Mouse (Mus musculus) hindbrain, embryonic 10.5 days (tissue): ENCODE data around the gene Csf3r. TPM values are rescaled to one million over a fixed set of nuclear protein-coding genes. Genes with fewer than 3 reads are reported as not detected.

Source experiments
- DNase-seq: peaks from one replicate; pipeline ENCODE4 v3.0.0-alpha.2; 2017; ENCODE audit warnings: low spot score
- H3K27ac ChIP-seq: fragments of 300-500 bp; sonication (generic); 2 replicates; pipeline ENCODE4 v1.5.1; 2016; ENCODE audit warnings: mild to moderate bottlenecking, moderate library complexity
- H3K27me3 ChIP-seq: fragments of 300-500 bp; sonication (generic); 2 replicates; pipeline ENCODE4 v1.6.1; 2016; ENCODE audit warnings: mild to moderate bottlenecking; ENCODE audit not compliant: poor library complexity, insufficient read depth, severe bottlenecking
- H3K36me3 ChIP-seq: fragments of 300-500 bp; sonication (generic); 2 replicates; pipeline ENCODE4 v1.6.1; 2016; ENCODE audit warnings: mild to moderate bottlenecking, moderate library complexity
- H3K4me1 ChIP-seq: fragments of 300-500 bp; sonication (generic); replicated peaks from 2 replicates; pipeline ENCODE4 v1.6.1; 2016; ENCODE audit warnings: mild to moderate bottlenecking
- H3K4me3 ChIP-seq: fragments of 300-500 bp; sonication (generic); 2 replicates; pipeline ENCODE4 v1.5.1; 2016; ENCODE audit warnings: mild to moderate bottlenecking, moderate library complexity
- H3K9me3 ChIP-seq: fragments of 300-500 bp; sonication (generic); 2 replicates; pipeline ENCODE4 v1.6.1; 2016; ENCODE audit warnings: mild to moderate bottlenecking, moderate library complexity
- WGBS: fragments of 180-500 bp; shearing (Covaris S2); methylation state at CpG from one replicate; pipeline ENCODE4 v1.1.7; 2016; 5-methylcytosine and 5-hydroxymethylcytosine counted together
- polyA plus RNA-seq: library from polyadenylated mRNA; unstranded; fragments of >200 nt; fragmentation: Nextera tagmentation; extraction: Ambion mirVana; gene quantifications from 2 replicates; pipeline ENCODE4 v1.2.1, GENCODE M21; 2016

Gene Csf3r
- polyA plus RNA-seq, 1 experiment from 2014 or later: 1.1 TPM

- H3K9me3 ChIP-seq: no peaks in the 10 kb centered on the region
- H3K27me3 ChIP-seq: no peaks in the 10 kb centered on the region
- WGBS: 54% methylated on average over 1 of the region's 1 CpGs
- no peak for DNase-seq
- peaks cover 15% of the 10 kb centered on the region for H3K4me1 ChIP-seq
- H3K27ac ChIP-seq: no peak overlapping the region
- H3K36me3 ChIP-seq: no peaks in the 10 kb centered on the region
- no peak overlapping the region for H3K4me3 ChIP-seq
These were observed 38.5 kb downstream of the Csf3r start for GRCm38 (mm10) chr4:126062856-126063255.

GRCm38 (mm10) chr4:126065241-126065640, 40.9 kb downstream of the Csf3r start:
- DNase-seq: no peak

DNA sequence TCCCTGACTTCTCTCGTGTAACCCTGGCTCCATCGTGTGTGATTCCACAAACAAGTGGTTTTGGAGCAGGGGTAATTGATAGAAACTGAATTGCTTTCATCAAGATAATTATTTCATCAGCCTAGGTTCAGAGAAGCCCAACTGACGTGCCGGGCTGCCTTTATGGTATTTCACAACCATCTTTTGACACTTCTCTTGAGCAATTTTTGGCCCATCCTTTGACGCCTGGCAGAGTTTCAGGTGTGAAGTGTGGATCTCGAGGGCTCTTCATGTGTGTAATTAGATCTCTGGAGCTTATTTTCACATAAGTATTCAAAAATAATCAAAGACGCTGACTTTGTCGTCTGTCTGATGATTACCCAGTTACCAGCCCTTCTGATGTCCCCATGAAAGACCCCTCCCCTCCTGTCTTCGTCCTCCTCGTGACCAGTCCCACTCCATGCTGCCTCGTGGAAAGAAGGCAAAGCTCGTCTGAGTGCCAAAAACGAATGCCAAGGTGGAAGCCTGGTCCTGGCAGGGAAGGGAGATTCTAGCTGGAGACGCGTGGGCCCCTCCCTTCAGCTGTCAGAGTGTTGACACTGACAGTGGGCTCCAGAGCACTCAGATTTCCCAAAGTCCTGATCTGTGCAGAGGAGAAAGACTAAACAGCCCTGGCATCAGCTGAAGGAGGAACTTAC, 43.2 kb downstream of the Csf3r start:
- DNase-seq: no peak
- no peaks in the 10 kb centered on the region for H3K27me3 ChIP-seq
- H3K4me1 ChIP-seq: no peaks in the 10 kb centered on the region
- no peak overlapping the region for H3K27ac ChIP-seq
- H3K4me3 ChIP-seq: no peak overlapping the region
- WGBS: 82% methylated on average over 15 of the region's 15 CpGs
- peaks cover 2% of the 10 kb centered on the region; the same call in 1 of the 2 replicates for H3K36me3 ChIP-seq
- no peaks in the 10 kb centered on the region for H3K9me3 ChIP-seq

More at GRCm38 (mm10) chr4:126065241-126065640, 40.9 kb downstream of the Csf3r start:
- no peaks in the 10 kb centered on the region for H3K27me3 ChIP-seq
- no peaks in the 10 kb centered on the region for H3K9me3 ChIP-seq
- H3K36me3 ChIP-seq: peaks cover 2% of the 10 kb centered on the region; the same call in 1 of the 2 replicates
- no peak overlapping the region for H3K4me3 ChIP-seq
- H3K4me1 ChIP-seq: 0 out of 2 replicates have a peak, but pooled peaks cover 4% of the 10 kb centered on the region
- 86% methylated on average over 7 of the region's 7 CpGs for WGBS
- H3K27ac ChIP-seq: no peak overlapping the region

DNA sequence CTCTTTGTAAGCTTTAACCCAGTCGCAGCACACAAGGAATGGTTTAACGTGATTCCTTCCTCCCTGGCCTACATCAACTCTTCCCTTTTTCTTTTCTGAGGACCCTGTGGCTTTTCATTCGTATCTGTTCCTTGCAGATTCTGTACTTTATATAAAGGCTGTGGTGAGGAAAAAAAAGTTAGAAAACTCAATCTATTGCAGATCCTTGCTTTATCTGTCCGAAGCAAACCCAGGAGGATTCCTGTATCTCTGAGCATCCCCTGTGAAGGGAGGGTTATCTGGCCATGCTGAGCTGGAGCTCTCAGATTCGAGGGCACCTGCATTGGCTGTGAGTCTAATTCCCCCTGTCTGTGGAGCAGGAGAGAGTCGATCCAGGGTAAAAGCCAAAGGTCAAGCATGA, 44.5 kb downstream of the Csf3r start:
- peaks cover 6% of the 10 kb centered on the region for H3K36me3 ChIP-seq
- no peak for DNase-seq
- H3K27ac ChIP-seq: no peak overlapping the region
- no peaks in the 10 kb centered on the region for H3K9me3 ChIP-seq
- WGBS: 91% methylated on average over 6 of the region's 6 CpGs
- no peaks in the 10 kb centered on the region for H3K4me1 ChIP-seq
- H3K27me3 ChIP-seq: no peaks in the 10 kb centered on the region
- no peak overlapping the region for H3K4me3 ChIP-seq

- 88% methylated on average over 6 of the region's 6 CpGs for WGBS
These were observed 53.5 kb downstream of the Csf3r start for GRCm38 (mm10) chr4:126077833-126078232.

GRCm38 (mm10) chr4:126079266-126079665, 54.9 kb downstream of the Csf3r start:
- H3K27me3 ChIP-seq: no peaks in the 10 kb centered on the region
- H3K9me3 ChIP-seq: no peaks in the 10 kb centered on the region
- no peak overlapping the region for H3K4me3 ChIP-seq
- H3K4me1 ChIP-seq: no peaks in the 10 kb centered on the region
- H3K27ac ChIP-seq: no peak overlapping the region
- no peak for DNase-seq
- WGBS: 87% methylated on average over 4 of the region's 4 CpGs
- peaks cover 55% of the 10 kb centered on the region for H3K36me3 ChIP-seq

More at GRCm38 (mm10) chr4:126077833-126078232, 53.5 kb downstream of the Csf3r start:
- Histone ChIP-seq H3K9me3 (no peaks in the 10 kb centered on the region), H3K27ac (no peak overlapping the region), H3K36me3 (peaks cover 49% of the 10 kb centered on the region), H3K27me3 (no peaks in the 10 kb centered on the region), H3K4me1 (no peaks in the 10 kb centered on the region), H3K4me3 (no peak overlapping the region)
- no peak for DNase-seq

DNA sequence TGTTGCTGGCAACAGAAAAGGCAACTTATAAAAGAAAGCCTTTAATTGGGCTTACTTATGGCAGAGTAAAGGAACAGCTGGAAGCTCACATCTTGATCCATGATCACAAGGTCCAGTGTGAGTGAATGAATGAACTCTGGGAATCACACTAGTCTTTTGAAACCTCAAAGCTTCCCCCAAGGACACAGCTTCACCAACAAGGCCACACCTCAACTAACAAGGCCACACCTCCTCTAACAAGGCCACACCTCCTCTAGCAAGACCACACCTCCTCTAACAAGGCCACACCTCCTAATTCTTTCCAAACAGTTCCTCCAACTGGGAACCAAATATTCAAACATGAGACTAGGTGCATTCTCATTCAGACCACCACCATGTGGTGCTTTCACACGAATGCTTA, 57.3 kb downstream of the Csf3r start:
- 0 out of 2 replicates have a peak, but pooled peaks cover 3% of the 10 kb centered on the region for H3K4me1 ChIP-seq
- DNase-seq: no peak
- no peaks in the 10 kb centered on the region for H3K27me3 ChIP-seq
- peaks cover 42% of the 10 kb centered on the region for H3K36me3 ChIP-seq
- whole genome bisulfite sequencing: 92% methylated on average over 1 of the region's 1 CpGs
- no peaks in the 10 kb centered on the region for H3K9me3 ChIP-seq
- no peak overlapping the region for H3K4me3 ChIP-seq
- no peak overlapping the region for H3K27ac ChIP-seq

GRCm38 (mm10) chr4:126083021-126083420, 58.7 kb downstream of the Csf3r start:
- DNase-seq: no peak
- H3K4me1 ChIP-seq: 0 out of 2 replicates have a peak, but pooled peaks cover 3% of the 10 kb centered on the region
- H3K36me3 ChIP-seq: peaks cover 39% of the 10 kb centered on the region
- WGBS: 93% methylated on average over 9 of the region's 9 CpGs
- no peaks in the 10 kb centered on the region for H3K9me3 ChIP-seq
- no peak overlapping the region for H3K4me3 ChIP-seq
- H3K27me3 ChIP-seq: no peaks in the 10 kb centered on the region
- no peak overlapping the region for H3K27ac ChIP-seq

DNA sequence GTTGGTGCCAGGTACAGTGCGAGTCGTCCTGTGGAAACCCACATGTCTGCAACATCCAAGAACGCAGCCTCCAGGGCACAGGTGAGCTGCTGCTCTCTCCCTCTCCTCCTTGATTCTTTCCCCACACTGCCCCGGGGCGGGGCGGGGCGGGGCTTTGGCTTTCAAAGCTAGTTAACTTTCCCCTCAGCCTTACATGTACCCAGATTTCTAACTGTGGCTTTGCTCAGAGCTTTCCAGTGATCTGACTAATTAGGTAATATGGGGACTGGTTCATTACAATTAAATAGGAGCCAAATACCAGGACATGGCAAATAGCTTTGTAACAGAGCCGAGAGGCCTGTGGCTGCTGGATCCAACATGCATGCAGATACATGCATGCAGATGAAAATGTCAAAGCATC, 60.0 kb downstream of the Csf3r start:
- no peaks in the 10 kb centered on the region for H3K9me3 ChIP-seq
- no peaks in the 10 kb centered on the region for H3K27me3 ChIP-seq
- 74% methylated on average over 8 of the region's 8 CpGs for WGBS
- H3K4me1 ChIP-seq: 0 out of 2 replicates have a peak, but pooled peaks cover 3% of the 10 kb centered on the region
- H3K4me3 ChIP-seq: no peak overlapping the region
- peaks cover 45% of the 10 kb centered on the region for H3K36me3 ChIP-seq
- DNase-seq: no peak
- no peak overlapping the region for H3K27ac ChIP-seq

GRCm38 (mm10) chr4:126085996-126086576, 61.7 kb downstream of the Csf3r start:
- 34% methylated on average over 7 of the region's 7 CpGs for WGBS
- Histone ChIP-seq H3K36me3 (peaks cover 37% of the 10 kb centered on the region), H3K4me1 (0 out of 2 replicates have a peak, but pooled peaks cover 6% of the 10 kb centered on the region), H3K9me3 (no peaks in the 10 kb centered on the region), H3K4me3 (no peak overlapping the region), H3K27me3 (no peaks in the 10 kb centered on the region), H3K27ac (no peak overlapping the region)
- DNase-seq: peak; percentile 85

GRCm38 (mm10) chr4:126090101-126090847, 65.9 kb downstream of the Csf3r start:
- no peaks in the 10 kb centered on the region for H3K9me3 ChIP-seq
- H3K27ac ChIP-seq: no peak overlapping the region
- DNase-seq: no peak
- H3K4me3 ChIP-seq: no peak overlapping the region
- WGBS: 80% methylated on average over 7 of the region's 7 CpGs
- H3K36me3 ChIP-seq: peaks cover 8% of the 10 kb centered on the region; the same call in 1 of the 2 replicates
- no peaks in the 10 kb centered on the region for H3K27me3 ChIP-seq
- H3K4me1 ChIP-seq: 0 out of 2 replicates have a peak, but pooled peaks cover 6% of the 10 kb centered on the region

DNA sequence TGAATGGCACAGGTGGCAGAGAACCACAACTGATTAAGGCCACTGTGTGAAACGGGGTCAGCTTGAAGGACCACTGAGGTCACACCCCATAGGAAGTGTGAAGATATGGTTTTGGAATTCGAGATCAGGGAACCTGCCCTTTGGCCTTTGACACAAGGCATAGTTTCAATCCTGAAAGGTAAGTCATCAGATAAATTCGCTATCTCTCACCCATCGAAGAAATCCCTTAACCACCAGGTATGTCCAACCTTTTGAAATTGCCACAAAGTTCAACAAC, 66.4 kb downstream of the Csf3r start:
- DNase-seq: no peak

DNA sequence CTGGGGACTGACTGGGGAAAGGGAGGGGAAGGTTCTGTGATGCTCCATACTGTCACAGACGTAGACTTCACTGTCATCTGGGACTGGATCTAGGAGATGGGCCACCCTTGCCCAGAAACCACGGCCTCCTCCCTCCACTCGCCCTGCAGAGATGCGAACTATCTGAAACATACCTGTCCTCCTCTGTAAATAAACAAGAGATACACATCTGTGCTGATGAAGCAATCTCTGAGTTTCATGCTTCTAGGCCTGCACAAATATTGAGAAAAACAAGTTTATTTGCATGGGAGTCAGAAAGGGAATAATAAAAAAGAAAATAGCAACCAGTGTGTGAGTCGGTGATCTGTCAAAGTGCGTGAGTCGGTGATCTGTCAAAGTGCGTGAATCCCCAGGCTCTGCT, 67.5 kb downstream of the Csf3r start:
- DNase-seq: no peak
- 83% methylated on average over 8 of the region's 8 CpGs for WGBS

More for the DNA sequence above, 66.4 kb downstream of the Csf3r start:
- Histone ChIP-seq H3K36me3 (peaks cover 8% of the 10 kb centered on the region; the same call in 1 of the 2 replicates), H3K4me3 (no peak overlapping the region), H3K27me3 (no peaks in the 10 kb centered on the region), H3K9me3 (no peaks in the 10 kb centered on the region), H3K4me1 (0 out of 2 replicates have a peak, but pooled peaks cover 6% of the 10 kb centered on the region), H3K27ac (no peak overlapping the region)
- WGBS: 87% methylated on average over 4 of the region's 4 CpGs

More for the DNA sequence above, 67.5 kb downstream of the Csf3r start:
- Histone ChIP-seq H3K9me3 (no peaks in the 10 kb centered on the region), H3K27ac (no peak overlapping the region), H3K4me1 (peaks cover 8% of the 10 kb centered on the region), H3K27me3 (no peaks in the 10 kb centered on the region), H3K36me3 (peaks cover 8% of the 10 kb centered on the region; the same call in 1 of the 2 replicates), H3K4me3 (no peak overlapping the region)
